Mouse (Mus musculus) ovary, postnatal 14 days (tissue): ENCODE data around the gene A630023A22Rik.

Experiments
- DNase-seq: peaks from one replicate; pipeline ENCODE4 v3.0.0; 2022; ENCODE audit warnings: low spot score

A630023A22Rik gene

DNA sequence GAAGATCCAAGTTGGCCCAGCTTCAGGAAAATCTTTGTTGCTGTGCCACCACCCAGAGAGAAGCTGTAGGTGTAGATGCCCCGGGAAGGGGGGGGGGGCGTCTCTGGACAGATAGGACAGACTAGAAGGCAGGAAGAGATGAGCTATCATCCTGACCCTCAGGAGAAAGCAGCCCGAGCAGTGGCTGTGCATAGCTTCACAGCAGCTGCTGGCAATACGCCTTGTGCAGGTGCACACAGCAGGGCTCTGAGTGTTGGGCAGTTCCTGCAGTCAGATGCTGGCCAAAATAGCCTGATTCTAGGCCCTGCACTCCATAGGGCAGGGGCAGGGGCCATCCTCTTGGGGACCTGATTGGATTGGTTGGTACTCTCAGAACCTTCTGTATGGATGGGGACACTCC, 15.7 kb downstream of the A630023A22Rik start:
- no peak for DNase-seq

- DNase-seq, result no peak
Measured at GRCm38 (mm10) chr14:34085731-34086130, 16.8 kb downstream of the A630023A22Rik start, which contains the start of gene Anxa8. Gene Anxa8 (plus strand): TSS chr14:34085981.

GRCm38 (mm10) chr14:34080321-34080997, 22.1 kb downstream of the A630023A22Rik start:
- DNase-seq, result peak; percentile 61

GRCm38 (mm10) chr14:34078293-34078692, 24.3 kb downstream of the A630023A22Rik start:
- DNase-seq, result no peak

- no peak for DNase-seq
Measured at GRCm38 (mm10) chr14:34077222-34077621, 25.3 kb downstream of the A630023A22Rik start.

GRCm38 (mm10) chr14:34075346-34075745, 27.2 kb downstream of the A630023A22Rik start:
- no peak for DNase-seq

- DNase-seq, result no peak
Measured at GRCm38 (mm10) chr14:34071665-34072064, 30.9 kb downstream of the A630023A22Rik start.

GRCm38 (mm10) chr14:34052516-34052915, 50.0 kb downstream of the A630023A22Rik start, which contains the start of gene Antxrl:
Gene Antxrl (plus strand): TSS chr14:34052707.
- no peak for DNase-seq

- DNase-seq, result no peak
Measured at GRCm38 (mm10) chr14:34050101-34050779, 52.3 kb downstream of the A630023A22Rik start.

GRCm38 (mm10) chr14:34043341-34043740, 59.2 kb downstream of the A630023A22Rik start:
- no peak for DNase-seq

- no peak for DNase-seq
Measured at GRCm38 (mm10) chr14:34041241-34041640, 61.3 kb downstream of the A630023A22Rik start.

- no peak for DNase-seq
Measured at GRCm38 (mm10) chr14:34033841-34034610, 68.5 kb downstream of the A630023A22Rik start.

DNA sequence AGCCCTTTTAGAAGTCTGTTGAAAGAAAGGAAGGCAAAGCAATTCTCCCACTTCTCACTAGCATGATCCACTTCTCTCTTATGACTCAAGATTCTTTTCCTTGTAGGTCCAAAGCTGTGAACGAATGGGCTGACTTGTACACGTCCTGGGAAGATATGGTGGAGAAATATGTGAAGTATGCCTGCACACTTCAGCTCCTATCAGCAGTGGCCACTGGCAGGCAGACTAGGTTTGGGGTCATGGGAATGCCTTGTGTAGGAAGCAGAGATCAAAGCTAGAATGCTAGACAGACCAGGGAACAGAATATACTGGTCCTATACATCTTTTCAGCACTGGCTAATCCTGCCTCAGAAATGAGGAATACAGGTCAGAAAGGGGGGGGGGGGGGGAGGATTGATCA, 75.8 kb downstream of the A630023A22Rik start:
- no peak for DNase-seq

DNA sequence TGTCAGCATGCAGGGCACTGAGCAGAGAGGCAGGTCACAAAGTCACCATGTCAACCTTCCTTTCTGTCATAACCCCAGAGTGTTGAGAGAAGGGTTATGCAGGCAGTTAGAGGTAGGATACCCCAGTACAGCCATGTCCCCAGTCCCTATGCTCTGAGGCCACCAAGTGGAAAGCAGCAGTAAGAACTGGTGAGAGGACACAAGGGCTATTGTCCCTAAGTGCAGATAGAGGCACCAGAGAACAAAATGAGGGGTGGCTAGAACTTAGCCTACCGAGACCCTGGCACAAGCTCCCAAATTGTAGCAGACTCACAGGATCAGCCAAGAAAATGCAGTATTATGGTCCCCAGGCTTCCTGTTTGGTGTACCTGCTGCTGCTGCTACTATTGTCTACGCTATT, 85.6 kb downstream of the A630023A22Rik start:
- no peak for DNase-seq

- no peak for DNase-seq
Measured at GRCm38 (mm10) chr14:34016381-34016780, 86.2 kb downstream of the A630023A22Rik start, which contains the start of gene Gm5460. Gene Gm5460 (plus strand): TSS chr14:34016758.

GRCm38 (mm10) chr14:34015063-34015462, 87.5 kb downstream of the A630023A22Rik start, which contains the start of gene Gm30083:
Gene Gm30083 (minus strand): TSS chr14:34015182.
- DNase-seq, result no peak

GRCm38 (mm10) chr14:34002358-34002757, 100.2 kb downstream of the A630023A22Rik start:
- no peak for DNase-seq

- no peak for DNase-seq
Measured at GRCm38 (mm10) chr14:34001445-34001844, 101.1 kb downstream of the A630023A22Rik start.
